Mouse (Mus musculus): ENCODE data around the gene Svep1.

Svep1 gene

DNA sequence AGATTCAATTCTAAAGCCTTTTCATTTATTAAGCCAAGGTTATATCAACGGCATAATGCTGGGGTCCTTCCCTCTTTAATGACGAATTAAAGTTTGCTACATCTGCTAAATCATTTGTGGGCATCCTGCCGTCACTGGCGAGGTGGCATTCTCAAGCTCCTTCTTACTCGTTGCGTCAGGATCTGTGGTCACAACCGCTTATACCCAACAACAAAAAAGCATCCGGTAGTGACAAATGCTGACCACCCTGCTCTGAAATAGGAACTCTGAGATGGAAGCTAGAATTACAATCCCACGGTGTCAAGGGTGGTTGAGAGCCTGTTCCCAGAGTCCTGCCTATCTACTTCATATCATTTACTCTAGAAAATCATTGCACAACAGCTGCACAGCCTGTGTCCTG is 108.9 kb downstream of the Svep1 start:
- in situ Hi-C loops (cut with MboI; ENCODE audit: unreplicated experiment in 2 of 2): loop anchor here (25.0 kb wide), 4 partner anchors 440 to 940 kb away; partner anchors contain the start of genes Dnajc25 (in 1 of the 2), Gng10 (in 1 of the 2), Olfr267 (in 1 of the 2) and Ptgr1 (in 1 of the 2)

DNA sequence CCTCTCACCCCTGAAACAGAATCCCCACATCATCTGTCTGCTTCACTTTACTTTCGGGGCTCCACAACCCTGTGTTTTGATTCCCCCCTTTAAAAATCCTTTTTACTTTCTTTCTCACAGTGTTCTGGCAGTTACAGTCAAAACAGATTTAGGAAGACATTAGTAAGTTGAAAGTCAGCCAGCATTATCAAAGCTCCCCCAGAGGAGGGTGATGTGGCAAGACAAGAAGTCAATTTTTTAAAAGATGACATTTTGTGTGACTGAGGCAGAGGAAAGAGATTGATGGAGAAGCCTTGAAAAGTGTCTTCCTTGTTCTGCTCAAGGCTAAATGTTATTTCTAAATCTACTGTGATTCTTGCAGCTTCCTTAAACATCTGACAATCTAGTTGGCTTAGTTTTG is 119.9 kb downstream of the Svep1 start:
- in situ Hi-C loops (cut with MboI; ENCODE audit: unreplicated experiment in 2 of 2): loop anchor here (10.0 to 25.0 kb wide), 5 partner anchors 451 to 951 kb away; partner anchors contain the start of genes Dnajc25 (in 1 of the 2), Gng10 (in 1 of the 2), Olfr267 (in 1 of the 2) and Ptgr1 (in 1 of the 2)

DNA sequence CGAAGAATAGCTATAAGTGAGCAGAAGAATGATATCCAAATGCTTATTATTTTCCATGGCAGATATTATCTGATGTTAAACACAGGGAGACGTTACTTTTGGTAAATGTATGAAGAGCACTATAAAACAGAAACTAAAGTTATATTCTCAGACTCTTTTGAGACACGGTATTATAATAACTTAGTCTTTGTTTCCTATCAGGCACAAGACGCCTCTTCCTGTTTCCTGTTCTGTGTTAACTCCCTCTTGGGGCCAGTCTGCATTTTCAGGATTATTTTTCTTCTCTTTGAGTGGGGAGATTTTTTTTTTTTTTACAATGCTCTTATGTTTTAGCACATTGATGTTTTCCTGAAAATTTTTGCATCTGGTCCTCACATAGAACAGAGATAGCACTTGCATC is 120.5 kb downstream of the Svep1 start:
- in situ Hi-C loops (cut with MboI; ENCODE audit: unreplicated experiment in 2 of 2): loop anchor here (10.0 to 25.0 kb wide), 5 partner anchors 451 to 951 kb away; partner anchors contain the start of genes Dnajc25 (in 1 of the 2), Gng10 (in 1 of the 2), Olfr267 (in 1 of the 2) and Ptgr1 (in 1 of the 2)

DNA sequence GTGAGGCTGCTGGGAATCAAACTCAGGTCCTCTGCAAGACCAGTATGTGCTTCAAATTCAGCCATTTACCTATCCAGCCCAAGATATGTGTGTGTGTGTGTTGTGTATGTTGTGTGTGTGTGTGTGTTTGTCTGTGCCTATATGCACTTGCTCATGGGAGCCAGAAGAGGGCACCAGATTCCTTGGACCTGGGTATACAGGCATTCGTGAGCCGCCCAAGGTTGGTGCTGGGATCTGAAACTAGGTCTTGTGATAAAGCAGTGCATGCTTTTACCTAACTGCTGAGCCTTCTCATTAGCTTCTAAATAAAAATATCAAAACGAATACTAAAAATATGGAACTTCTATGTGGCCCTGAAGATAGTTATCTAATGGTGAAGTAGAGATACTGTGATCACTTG is 121.3 kb downstream of the Svep1 start:
- in situ Hi-C loops (cut with MboI; ENCODE audit: unreplicated experiment in 2 of 2): loop anchor here (10.0 to 25.0 kb wide), 5 partner anchors 452 to 952 kb away; partner anchors contain the start of genes Dnajc25 (in 1 of the 2), Gng10 (in 1 of the 2), Olfr267 (in 1 of the 2) and Ptgr1 (in 1 of the 2)

DNA sequence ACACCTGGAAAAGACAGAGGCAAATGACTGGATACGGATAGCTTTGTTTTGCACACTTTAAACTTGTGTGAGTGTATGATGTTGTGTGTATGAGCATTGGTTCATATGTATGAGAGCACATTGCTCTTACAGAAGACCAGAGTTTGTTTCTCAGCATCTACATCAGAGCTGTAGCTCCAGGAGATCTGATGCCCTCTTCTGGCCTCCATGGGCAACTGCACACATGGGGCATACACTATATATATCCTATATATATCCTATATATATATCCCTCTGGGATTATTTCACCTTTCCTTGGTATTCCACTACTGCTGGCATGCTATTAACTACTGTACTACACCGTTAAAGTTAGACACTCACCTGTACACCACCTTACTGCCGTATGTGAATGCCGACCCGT is 122.5 kb downstream of the Svep1 start:
- in situ Hi-C loops (cut with MboI; ENCODE audit: unreplicated experiment in 2 of 2): loop anchor here (5.0 to 25.0 kb wide), 6 partner anchors 182 to 953 kb away; partner anchors contain the start of genes Dnajc25 (in 1 of the 2), Gng10 (in 1 of the 2), Olfr267 (in 1 of the 2) and Ptgr1 (in 1 of the 2)

DNA sequence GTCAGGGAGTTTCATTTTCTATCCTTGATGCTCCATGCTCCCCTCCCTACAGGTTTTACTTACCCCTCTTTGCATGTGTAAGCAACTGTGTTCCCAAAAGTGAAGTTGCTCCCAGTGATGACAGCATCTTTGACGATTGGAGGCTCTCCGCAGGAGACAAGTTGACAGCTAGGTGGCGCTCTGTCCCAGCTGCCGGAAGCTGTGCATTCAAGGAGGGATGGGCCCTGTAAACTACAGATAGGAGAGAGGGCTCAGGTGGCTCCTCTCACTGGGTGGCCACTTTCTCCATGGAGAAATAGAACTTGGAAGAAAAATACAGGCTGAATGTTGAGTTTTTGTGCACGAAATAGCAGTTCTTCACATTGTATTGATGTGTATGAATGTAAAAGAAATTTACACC is 124.1 kb downstream of the Svep1 start:
- in situ Hi-C loops (cut with MboI; ENCODE audit: unreplicated experiment in 2 of 2): loop anchor here (5.0 to 25.0 kb wide), 6 partner anchors 180 to 955 kb away; partner anchors contain the start of genes Dnajc25 (in 1 of the 2), Gng10 (in 1 of the 2), Olfr267 (in 1 of the 2) and Ptgr1 (in 1 of the 2)

DNA sequence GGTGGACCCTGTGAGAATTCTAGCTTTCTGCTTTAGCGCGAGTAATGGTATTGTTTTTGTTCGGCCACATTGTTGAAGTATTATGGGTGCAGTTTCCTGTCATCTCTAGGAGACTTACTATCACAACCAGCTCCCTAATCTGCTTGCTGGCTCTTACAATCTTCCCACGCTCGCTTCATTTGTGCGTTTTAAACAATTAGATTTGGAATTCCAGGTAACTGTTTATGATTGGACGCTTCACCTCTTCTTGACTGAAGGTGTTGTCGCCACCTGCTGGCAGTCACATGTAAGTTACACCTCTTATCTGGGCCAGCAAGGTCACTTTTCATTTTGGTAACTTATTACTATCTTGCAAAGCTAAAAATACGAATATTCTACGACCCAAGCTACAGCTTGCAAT is 127.0 kb downstream of the Svep1 start:
- in situ Hi-C loops (cut with MboI; ENCODE audit: unreplicated experiment in 2 of 2): loop anchor here (5.0 to 25.0 kb wide), 9 partner anchors 145 to 958 kb away; partner anchors contain the start of genes D630039A03Rik (in 1 of the 2), Dnajc25 (in 1 of the 2), Gng10 (in 1 of the 2) and Olfr267 (in 1 of the 2)

DNA sequence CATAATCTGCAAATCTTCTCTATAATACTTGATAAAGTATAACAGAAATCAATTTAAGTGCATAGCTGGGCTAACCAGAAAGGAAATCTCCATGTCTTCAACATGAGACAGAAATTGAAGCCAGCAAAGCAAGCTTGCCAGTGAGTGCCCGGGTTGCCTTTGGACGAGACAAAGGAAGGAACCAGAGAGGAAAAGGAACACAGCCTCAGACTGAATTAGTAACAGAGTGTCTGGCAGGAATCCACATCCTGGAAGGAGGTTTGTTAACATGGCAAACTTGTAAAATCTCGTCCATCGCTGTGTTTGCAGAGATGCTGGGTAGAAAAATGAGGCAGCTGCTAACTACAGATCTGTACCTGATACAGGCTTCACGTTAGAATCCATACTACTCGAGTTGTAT is 128.7 kb downstream of the Svep1 start:
- in situ Hi-C loops (cut with MboI; ENCODE audit: unreplicated experiment in 2 of 2): loop anchor here (5.0 to 25.0 kb wide), 7 partner anchors 143 to 959 kb away; partner anchors contain the start of genes D630039A03Rik (in 1 of the 2), Dnajc25 (in 1 of the 2), Gng10 (in 1 of the 2) and Olfr267 (in 1 of the 2)

DNA sequence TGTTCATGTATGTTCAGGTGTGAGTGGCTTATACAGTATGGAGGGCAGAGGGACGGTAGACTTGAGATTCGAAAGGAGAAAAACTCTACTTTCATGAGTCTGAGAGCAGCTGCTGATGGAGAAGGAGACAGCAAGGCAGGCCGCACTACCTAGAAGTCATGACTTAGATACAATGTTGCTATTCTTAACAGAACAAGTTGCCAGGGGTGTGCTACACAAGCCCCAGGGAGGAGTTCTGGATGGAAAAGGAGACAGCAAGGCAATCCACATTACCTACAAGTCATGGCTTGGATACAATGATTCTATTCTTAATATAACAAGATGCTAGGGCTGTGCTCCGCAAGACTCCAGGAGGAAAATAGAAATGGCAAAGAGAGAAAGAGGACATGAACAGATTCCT is 129.1 kb downstream of the Svep1 start:
- in situ Hi-C loops (cut with MboI; ENCODE audit: unreplicated experiment in 2 of 2): loop anchor here (5.0 to 25.0 kb wide), 7 partner anchors 143 to 960 kb away; partner anchors contain the start of genes D630039A03Rik (in 1 of the 2), Dnajc25 (in 1 of the 2), Gng10 (in 1 of the 2) and Olfr267 (in 1 of the 2)

DNA sequence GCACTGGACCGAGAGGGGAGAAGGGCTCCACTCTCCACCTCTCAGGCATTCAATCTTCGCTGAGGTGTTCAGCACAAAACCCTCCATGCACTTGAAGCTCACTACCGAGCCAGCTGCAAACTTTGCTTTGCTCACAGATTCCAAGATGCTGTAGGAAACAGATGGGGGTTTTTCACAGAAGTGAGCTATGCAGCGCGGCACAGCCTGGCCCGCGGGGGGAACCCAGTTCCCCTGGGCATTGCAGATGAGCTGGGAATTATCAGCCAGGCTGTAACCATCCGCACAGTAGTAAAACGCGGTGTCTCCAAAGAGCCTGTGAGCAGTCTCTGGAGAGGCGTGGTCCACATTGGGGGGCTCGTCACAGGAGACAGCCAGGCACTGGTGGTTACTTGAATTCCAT is 133.8 kb downstream of the Svep1 start:
- in situ Hi-C loops (cut with MboI; ENCODE audit: unreplicated experiment in 2 of 2): loop anchor here (10.0 kb wide), 2 partner anchors 138 to 398 kb away; no protein-coding TSS in a partner anchor

DNA sequence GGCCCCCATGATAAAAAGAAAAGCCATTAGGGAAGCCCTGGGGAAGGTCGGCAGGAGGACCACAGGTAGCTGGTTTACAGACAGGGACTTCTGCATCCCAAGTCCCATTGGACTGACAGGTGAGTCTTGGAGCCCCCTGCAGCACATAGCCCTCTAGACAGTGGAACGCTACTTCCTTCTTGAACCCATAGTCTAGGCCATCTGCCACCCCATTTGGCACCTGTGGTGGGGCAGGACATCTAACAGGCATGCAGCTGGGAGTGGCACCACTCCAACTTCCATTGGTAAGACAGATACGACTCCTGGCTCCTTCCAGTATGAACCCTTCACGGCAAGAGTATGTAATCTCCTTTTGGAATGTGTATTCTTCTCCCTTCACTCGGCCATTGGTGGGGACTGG is 137.8 kb downstream of the Svep1 start:
- in situ Hi-C loops (cut with MboI; ENCODE audit: unreplicated experiment in 2 of 2): no loop called here

DNA sequence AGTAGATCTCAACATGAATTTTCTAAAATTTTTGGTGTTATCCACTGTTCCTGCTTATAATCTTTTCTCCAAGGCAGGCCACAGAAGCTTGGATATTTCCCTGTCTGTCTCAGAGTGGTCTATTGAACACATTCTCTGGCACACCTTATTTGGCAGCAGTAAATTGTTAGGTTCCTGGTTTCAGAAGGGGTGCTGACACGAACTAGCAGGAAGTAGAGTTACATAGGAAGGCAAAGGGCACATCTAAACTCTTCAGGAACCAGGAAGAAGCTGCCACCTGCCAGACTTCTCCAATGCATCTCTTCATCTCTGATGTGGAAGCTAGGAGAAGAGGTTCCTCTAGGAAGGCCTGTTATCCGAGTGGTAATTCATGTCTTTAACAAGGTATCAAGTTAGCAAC is 141.9 kb downstream of the Svep1 start:
- in situ Hi-C loops (cut with MboI; ENCODE audit: unreplicated experiment in 2 of 2): no loop called here

DNA sequence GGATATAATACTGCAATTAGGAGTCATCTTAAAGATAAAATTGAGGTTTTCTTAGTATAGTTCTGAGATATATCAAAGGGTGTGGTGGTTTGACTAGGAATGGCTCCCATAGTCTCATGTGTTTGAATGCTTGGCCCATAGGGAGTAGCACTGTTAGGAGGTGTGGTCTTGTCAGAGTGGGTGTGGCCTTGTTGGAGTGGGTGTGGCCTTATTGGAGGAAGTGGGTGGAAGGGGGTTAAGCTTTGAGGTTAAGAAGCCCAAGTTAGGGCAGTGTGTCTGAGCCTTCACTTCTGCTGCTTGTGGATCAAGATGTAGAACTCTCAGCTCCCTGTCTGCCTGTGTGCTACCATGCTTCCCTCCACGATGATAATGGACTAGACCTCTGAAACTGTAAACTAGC is 143.7 kb downstream of the Svep1 start:
- in situ Hi-C loops (cut with MboI; ENCODE audit: unreplicated experiment in 2 of 2): no loop called here

DNA sequence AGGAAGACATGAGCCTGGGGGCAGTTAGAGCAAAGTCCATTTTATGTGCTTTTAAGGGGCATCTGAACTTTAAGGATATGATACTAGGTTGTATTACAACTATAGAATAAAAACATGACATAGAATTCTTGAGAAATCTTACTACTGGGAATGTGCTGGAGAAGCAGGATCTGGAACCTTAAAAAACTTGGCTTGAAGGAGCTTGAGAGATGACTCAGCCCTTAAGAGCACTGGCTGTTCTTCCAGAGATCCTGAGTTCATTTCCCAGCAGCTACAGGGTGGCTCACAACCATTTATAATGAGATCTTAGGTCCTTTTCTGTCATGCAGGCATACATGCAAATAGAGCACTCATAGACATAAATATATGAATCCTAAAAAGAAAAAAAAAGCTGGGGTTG is 151.0 kb downstream of the Svep1 start:
- in situ Hi-C loops (cut with MboI; ENCODE audit: unreplicated experiment in 2 of 2): no loop called here

DNA sequence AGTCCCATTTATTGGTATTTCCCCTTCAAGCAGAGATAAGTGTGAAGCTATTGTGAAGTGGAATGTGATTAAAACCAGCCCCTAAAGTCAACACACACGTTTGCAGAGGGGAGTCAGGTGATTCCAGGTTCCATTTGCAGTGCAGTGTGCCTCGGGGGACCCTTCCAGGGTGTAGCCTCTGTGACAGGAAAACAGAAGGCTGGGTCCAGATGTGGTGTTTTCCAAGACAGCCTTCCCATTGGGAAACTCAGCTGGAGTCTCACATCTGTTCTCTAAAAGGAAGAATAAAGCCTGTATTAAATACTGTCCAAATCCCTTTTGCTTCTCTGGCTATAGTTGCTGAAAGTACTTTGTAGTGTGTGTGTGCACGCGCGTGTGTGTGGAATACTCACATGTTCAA is 152.2 kb downstream of the Svep1 start:
- in situ Hi-C loops (cut with MboI; ENCODE audit: unreplicated experiment in 2 of 2): no loop called here

DNA sequence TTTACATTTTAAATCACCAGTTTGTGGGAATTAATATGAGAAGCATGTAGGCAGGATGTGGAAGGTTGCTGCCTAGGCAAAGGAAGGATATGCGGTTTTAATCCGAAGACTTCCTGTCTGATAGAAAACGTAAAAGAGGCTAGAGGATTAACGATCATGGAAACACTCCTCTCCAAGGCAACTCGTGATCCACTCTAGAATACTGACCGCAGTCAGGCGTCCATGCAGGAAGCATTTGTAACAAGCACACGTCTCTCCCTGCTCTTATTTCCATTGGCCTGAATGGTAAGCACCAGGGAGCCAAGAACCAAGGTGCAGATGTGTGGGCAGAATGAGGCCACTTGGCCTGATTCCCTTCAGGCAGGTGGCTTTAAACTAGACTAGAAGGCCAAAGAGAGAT is 155.9 kb downstream of the Svep1 start:
- in situ Hi-C loops (cut with MboI; ENCODE audit: unreplicated experiment in 2 of 2): no loop called here

DNA sequence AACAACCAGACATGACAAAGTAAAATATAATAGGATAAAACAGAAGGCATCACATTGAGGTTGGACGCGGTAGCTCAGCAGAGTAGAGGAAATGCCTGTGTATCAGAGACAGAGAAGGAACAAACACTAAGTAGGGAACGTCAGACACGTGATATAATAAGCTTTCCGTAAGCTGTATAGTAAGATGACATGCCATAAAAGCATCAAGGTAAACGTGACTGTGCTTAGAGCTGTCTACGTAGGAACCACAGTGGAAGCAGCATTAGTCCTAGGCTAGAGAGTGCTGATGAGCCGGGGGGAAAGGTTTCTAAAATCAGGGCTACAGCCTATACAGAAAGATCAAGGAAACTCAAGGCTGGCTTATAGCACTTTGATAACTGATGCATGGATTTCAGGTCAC is 156.4 kb downstream of the Svep1 start:
- in situ Hi-C loops (cut with MboI; ENCODE audit: unreplicated experiment in 2 of 2): no loop called here

DNA sequence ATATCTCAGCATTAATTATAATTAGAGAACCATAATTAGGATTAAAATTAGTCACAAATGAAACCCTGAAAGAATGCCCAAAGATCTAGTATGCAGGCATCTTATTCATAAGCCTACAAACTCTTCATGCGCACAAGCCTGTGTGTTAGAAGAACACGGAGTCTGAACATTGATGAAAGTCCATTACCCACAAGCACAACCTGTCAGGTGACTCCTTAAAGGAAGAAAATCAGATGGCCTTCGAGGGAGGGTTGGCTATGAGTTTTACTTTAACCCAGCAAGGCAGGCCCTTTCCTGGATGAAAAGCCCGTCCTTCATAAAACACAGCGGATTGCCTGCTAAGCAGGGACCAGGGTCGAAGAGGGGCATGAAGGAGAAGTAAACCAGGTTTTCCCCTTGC is 161.8 kb downstream of the Svep1 start:
- in situ Hi-C loops (cut with MboI; ENCODE audit: unreplicated experiment in 2 of 2): no loop called here

DNA sequence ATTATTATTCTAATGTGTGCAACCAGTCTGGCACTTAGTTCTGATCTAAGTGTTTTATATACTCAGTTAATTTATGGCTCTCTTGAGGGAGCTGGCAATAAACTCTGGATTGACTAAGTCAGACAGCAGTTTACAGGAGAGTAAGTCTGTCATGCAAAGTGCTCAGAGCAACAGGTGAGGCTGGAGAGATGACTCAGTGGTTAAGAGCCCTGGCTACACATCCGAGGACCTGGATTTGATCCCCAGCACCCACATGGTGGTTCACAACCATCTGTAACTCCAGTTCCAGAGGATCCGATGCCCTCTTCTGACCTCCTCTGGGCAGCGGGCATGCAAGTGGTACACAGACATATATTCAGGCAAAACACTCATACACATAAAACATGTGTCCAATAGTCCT is 162.3 kb downstream of the Svep1 start:
- in situ Hi-C loops (cut with MboI; ENCODE audit: unreplicated experiment in 2 of 2): no loop called here

DNA sequence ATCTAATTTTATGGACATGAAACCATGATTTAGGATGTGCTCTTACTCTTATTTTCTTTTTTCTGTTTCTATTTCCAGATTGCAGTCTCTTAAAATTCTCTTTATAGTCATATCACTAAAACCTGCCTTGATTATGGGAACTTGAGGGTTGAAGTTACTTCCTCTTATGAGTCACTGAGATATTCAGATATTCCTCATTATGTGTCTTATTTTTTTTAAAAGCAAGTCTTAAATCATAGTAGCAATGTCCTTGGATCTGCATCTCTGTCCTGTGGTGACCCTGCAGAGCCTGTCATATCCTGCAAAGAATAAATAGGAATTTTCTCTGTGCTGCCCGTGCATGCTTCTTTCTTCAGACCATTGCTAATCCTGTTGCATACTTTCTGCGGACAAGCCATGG is 166.6 kb downstream of the Svep1 start:
- in situ Hi-C loops (cut with MboI; ENCODE audit: unreplicated experiment in 2 of 2): no loop called here

DNA sequence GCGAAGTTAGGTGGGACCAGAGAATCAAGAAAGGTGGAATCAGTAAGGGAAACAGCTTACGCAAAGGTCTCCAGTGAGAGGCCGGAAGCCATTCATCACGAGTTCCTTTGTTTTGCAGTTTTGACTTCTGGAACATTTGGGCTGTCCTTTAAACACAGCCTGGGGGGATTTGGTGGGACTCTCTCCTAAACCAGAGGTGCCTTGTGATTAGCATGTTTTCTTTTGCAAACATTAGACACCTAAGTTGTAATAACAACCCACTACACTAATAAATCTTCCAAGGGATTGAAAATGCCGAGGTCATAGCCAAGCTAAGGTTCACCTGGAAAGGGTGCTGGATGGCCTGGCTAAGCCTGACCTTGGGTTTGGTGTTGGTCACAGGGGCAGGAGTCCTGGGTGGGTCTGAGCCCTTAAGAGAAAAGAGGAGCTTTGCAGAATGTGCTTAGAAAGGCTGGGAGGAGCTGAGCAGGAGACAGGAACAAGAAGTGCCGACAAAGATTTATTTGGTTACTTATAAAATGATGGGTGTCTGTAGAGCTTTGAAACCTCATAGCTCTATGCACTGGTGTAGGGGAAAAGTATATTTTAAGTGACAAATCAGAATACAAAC is 169.5 kb downstream of the Svep1 start:
- in situ Hi-C loops (cut with MboI; ENCODE audit: unreplicated experiment in 2 of 2): no loop called here
